Mouse (Mus musculus) common myeloid progenitor, adult 5-6 weeks (primary cell): Measurements from ENCODE around the gene Tsnaxip1. TPM values are rescaled to one million over a fixed set of nuclear protein-coding genes. Genes with fewer than 3 reads are reported as not detected.

Experiments
- ATAC-seq: replicated peaks from 2 replicates; pipeline ENCODE4 v1.8.0; 2016; ENCODE audit warnings: low read depth, mild to moderate bottlenecking, moderate TSS enrichment, inconsistent platforms; ENCODE audit not compliant: poor library complexity, severe bottlenecking
- total RNA-seq: library from RNA; stranded (forward); fragments of 200-1000, 187-1606 nt; gene quantifications from 2 replicates; pipeline ENCODE4 v1.2.3, GENCODE M21; 2017

Tsnaxip1 gene
- not detected in 2 replicates for total RNA-seq

GRCm38 (mm10) chr8:105826861-105827848 is at the start of gene Tsnaxip1, which contains the start of gene Ranbp10:
Tsnaxip1 (plus strand) TSS chr8:105827731.
Ranbp10 (minus strand) TSS chr8:105827350.
- peak; percentile 93 for ATAC-seq

GRCm38 (mm10) chr8:105777833-105778232 is 49.7 kb upstream of the Tsnaxip1 start:
- peak; percentile 71 for ATAC-seq

GRCm38 (mm10) chr8:105780298-105780697 is 47.2 kb upstream of the Tsnaxip1 start:
- no peak for ATAC-seq

- peak; percentile 70 for ATAC-seq
Observed at GRCm38 (mm10) chr8:105788241-105788640, 39.3 kb upstream of the Tsnaxip1 start.

GRCm38 (mm10) chr8:105788927-105789326 is 38.6 kb upstream of the Tsnaxip1 start:
- ATAC-seq: peak; percentile 91

- no peak for ATAC-seq
Observed at GRCm38 (mm10) chr8:105789626-105790025, 37.9 kb upstream of the Tsnaxip1 start.

- ATAC-seq: no peak
Observed at GRCm38 (mm10) chr8:105793331-105793730, 34.2 kb upstream of the Tsnaxip1 start.

GRCm38 (mm10) chr8:105794009-105794598 is 33.4 kb upstream of the Tsnaxip1 start:
- no peak for ATAC-seq

- ATAC-seq: no peak
Observed at GRCm38 (mm10) chr8:105795785-105796184, 31.7 kb upstream of the Tsnaxip1 start.

- ATAC-seq: no peak
Observed at GRCm38 (mm10) chr8:105798408-105798807, 29.1 kb upstream of the Tsnaxip1 start.

- ATAC-seq: peak; percentile 75
Observed at GRCm38 (mm10) chr8:105799091-105799812, 28.3 kb upstream of the Tsnaxip1 start.

- peak; percentile 83 for ATAC-seq
Observed at GRCm38 (mm10) chr8:105801153-105801904, 26.2 kb upstream of the Tsnaxip1 start.

GRCm38 (mm10) chr8:105804797-105805196 is 22.7 kb upstream of the Tsnaxip1 start:
- no peak for ATAC-seq

- ATAC-seq: no peak
Observed at GRCm38 (mm10) chr8:105805346-105805745, 22.2 kb upstream of the Tsnaxip1 start.

- ATAC-seq: no peak
Observed at GRCm38 (mm10) chr8:105805964-105806363, 21.6 kb upstream of the Tsnaxip1 start.

- no peak for ATAC-seq
Observed at GRCm38 (mm10) chr8:105807766-105808165, 19.8 kb upstream of the Tsnaxip1 start.

GRCm38 (mm10) chr8:105808480-105808879 is 19.1 kb upstream of the Tsnaxip1 start:
- no peak for ATAC-seq

GRCm38 (mm10) chr8:105810245-105810786 is 17.2 kb upstream of the Tsnaxip1 start:
- ATAC-seq: peak; percentile 53

- ATAC-seq: no peak
Observed at GRCm38 (mm10) chr8:105811061-105811460, 16.5 kb upstream of the Tsnaxip1 start.
